Mouse (Mus musculus): ENCODE measurements around the gene Ankrd63.

Ankrd63 gene

DNA sequence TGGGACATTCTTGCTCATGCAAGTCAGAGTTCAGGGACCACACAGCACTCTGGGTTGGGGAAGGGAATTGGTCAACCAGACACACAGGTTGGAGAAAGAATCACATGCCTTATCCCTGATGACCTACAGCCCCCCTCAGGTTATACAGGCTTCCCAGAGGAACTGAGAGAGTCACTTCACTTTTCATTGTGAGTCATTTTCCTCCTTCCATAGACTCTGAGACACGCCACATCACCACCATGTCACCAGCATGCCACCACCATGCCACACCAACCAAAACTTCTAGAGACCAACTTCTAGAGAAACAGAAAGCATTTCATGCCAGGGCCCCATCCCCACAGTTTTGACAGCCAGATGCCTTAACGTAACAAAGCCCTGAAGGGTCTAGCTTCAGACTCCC lies 23.1 kb upstream of the Ankrd63 start:
- DNase-seq (ENCODE audit: low spot score) = no peak

DNA sequence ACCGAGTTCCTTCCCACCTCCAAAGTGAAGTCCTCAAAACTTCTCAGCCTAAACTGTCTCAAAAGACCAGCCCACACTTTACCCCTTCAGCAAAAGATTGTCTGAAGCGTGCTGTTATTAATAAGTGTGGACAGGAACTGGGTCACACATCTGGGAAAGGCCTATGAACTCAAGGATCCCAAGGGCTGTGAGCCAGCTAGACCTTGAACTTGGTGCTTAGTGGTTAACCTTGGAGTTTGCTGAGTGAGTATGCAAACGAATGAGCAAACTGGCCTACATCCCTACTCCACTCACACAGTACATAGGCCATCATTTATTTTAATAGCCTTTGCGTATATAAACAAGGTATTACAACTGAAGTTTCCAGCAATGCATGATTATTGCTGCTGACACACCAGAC lies 21.7 kb upstream of the Ankrd63 start:
- no peak for DNase-seq (ENCODE audit: low spot score)

DNA sequence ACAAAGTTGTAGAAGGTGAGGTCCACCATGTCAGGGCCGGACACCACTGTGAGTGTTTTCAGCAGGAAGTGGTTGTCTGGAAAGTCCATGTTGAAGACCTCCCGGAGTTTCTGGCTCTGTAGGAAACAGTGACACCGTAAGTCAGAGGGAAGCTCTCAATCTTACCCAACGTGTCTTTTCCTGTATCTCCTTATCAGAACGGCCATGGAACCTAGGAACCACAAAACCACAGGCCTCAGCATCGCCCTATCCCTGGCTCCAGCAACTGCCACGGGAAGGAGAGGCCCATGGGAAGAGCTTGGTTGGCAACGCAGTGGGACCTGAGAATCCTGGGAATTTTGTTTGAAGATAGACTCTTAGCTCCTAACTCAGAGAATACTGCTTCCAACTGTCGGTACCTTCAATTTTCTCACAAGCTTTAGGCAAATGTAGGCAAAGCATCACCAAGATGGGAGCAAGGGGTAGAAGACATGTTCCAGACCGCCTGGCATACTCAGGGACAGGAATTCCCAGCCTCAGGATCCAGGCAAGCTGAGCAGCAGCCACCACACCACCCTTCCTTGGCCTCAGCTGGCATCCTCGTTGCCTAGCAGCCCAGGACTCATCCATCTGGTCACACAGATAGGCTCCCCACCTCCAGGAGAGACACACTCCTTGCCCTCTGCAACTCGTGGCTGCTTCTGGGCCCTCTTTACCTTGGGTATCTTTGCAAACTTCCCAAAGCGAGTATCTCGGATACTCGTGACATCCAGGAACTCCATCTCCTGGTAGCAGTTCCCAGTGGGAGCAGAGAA lies 20.1 kb upstream of the Ankrd63 start:
- DNase-seq (ENCODE audit: low spot score) = no peak

DNA sequence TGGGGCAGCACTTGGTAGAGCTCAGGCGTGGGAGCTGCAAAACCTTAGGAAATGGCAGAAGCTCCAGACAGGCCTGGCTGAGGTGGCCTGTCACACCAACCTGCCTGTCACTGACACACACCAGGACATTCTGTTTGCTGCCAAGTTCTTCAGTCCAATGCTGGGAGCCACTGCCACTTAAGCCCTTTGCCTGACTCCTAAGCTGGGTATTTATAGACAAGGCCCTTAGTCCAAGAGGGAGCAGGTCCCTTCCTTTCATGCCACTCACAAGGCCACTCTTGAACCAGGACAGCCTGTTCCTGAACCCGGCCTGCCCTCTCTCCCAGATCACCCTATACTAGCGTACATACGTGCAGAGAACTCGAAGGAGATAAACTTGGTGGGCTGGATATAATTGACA lies 12.9 kb upstream of the Ankrd63 start:
- DNase-seq (ENCODE audit: low spot score) = no peak

DNA sequence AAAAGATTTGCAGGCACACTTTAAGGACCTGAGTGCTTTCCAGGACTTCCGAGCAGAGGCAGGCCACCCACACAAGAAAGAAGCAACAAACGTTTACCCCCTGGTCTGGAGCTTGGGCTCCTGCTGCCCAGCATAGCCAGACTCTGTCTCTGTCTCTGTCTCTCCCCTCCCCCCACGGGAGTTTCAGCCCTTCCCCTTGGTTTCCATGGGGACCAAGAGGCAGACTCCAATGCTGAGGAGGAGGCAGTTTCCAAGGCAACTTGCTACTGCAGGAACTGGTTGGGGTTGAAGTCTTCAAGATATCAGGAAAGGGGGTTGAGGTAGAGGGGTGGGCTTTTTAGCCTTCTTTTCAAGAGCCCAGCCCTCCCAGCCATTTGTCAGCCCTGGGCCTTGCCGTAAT lies 10.5 kb upstream of the Ankrd63 start:
- no peak for DNase-seq (ENCODE audit: low spot score)

GRCm38 (mm10) chr2:118713631-118714030 lies 9.9 kb upstream of the Ankrd63 start:
- no peak for DNase-seq (ENCODE audit: low spot score)

DNA sequence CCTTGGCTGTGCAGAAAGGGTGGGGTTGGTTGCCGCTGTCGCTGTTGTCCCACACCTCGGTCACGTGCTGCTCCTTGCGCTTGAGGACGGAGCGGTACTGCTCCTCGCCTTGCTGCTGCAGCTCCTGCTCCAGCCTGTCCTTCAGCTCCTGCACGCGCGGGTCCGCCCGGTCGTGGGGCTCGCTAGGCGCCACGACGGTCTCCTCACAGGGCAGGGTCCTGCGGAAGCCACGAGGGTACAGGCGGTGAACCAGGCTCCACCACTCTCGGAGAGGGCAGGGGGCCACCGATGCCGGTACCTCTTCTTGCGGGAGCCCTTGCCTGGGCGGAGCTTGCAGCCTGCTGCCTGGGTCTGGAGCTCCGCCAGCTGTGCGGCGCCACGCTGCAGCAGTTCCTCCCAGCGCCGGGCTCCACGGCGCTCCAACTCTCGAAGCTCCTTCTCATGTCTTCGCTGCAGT lies 7.3 kb upstream of the Ankrd63 start:
- no peak for DNase-seq (ENCODE audit: low spot score)

GRCm38 (mm10) chr2:118709655-118710221 lies 6.0 kb upstream of the Ankrd63 start:
- DNase-seq (ENCODE audit: low spot score) = no peak

- no peak for DNase-seq (ENCODE audit: low spot score)
Observed at GRCm38 (mm10) chr2:118708472-118708871, 4.7 kb upstream of the Ankrd63 start.

- no peak for DNase-seq (ENCODE audit: low spot score)
Observed at GRCm38 (mm10) chr2:118706436-118706835, 2.7 kb upstream of the Ankrd63 start.

- no peak for DNase-seq (ENCODE audit: low spot score)
Observed at GRCm38 (mm10) chr2:118702883-118703761, 641 bp downstream of the Ankrd63 start.

GRCm38 (mm10) chr2:118701971-118702882 lies 1.5 kb downstream of the Ankrd63 start:
- DNase-seq (ENCODE audit: low spot score) = no peak

- no peak for DNase-seq (ENCODE audit: low spot score)
Observed at GRCm38 (mm10) chr2:118701161-118701560, 2.6 kb downstream of the Ankrd63 start.

GRCm38 (mm10) chr2:118700179-118701062 lies 3.3 kb downstream of the Ankrd63 start:
- DNase-seq (ENCODE audit: low spot score) = peak; percentile 69

GRCm38 (mm10) chr2:118697955-118698354 lies 5.8 kb downstream of the Ankrd63 start:
- DNase-seq (ENCODE audit: low spot score) = no peak

DNA sequence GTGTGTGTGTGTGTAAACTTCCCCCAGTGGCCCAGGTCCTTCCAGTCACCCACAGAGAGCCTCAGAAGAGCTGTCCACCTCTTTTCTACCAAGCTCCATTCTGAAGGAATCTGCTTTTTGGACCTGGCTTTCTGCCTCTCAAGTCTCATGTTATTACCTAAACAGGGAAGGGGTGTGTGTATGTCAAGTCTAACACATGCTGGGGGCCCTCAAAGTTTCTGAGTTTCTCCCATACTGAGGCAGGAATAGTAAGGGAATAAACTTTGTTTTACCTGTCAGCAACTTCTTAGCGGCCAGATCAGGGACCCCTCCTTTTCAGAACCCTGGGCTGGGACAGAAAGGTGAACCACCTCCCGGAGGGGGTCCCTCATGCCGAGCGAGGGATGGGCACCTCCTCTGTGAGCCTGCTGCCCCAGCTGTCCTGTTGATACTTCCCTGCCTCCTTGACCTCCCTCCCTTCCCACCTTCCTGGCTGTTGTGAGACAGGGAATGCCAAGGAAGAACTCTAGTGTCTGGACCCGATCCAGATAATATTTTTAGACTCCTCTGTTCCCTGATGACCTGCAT lies 6.4 kb downstream of the Ankrd63 start:
- no peak for DNase-seq (ENCODE audit: low spot score)

GRCm38 (mm10) chr2:118696451-118697308 lies 7.1 kb downstream of the Ankrd63 start:
- no peak for DNase-seq (ENCODE audit: low spot score)

- DNase-seq (ENCODE audit: low spot score) = peak; percentile 77
Observed at GRCm38 (mm10) chr2:118695677-118696232, 8.0 kb downstream of the Ankrd63 start.

- no peak for DNase-seq (ENCODE audit: low spot score)
Observed at GRCm38 (mm10) chr2:118693370-118693966, 10.3 kb downstream of the Ankrd63 start.

Measured in c-Kit-positive CD71-positive TER-119-positive erythroid progenitor cells, embryonic 14.5 days (primary cell).